Comparison of ENCODE assay signal across 10 mouse cellular contexts in genomic region chrX:7739336-7740081, GRCm38 (mm10). TPM values are rescaled to one million over a fixed set of nuclear protein-coding genes. Genes with fewer than 3 reads are reported as not detected.
DNase-seq lines count a peak whose midpoint lies in the region; ATAC-seq lines count a peak whose summit lies in the region.
"Had no signal": no experiment of that assay in that cellular context is flagged by ENCODE, and none has a peak within 500 bp of the region (broad histone marks: within the 10 kb centered on the region; RNA-seq: fewer than 3 reads in every experiment).

No protein-coding gene starts in this region.

- H3K9ac ChIP-seq in stomach, embryonic 16.5 days (ENCODE audit: low read length), result peak overlapping the region; percentile 14; the same call in 1 of the 2 replicates
- no peak overlapping the region for H3K9ac ChIP-seq in forebrain, embryonic 12.5 days

- 0 out of 2 replicates have a peak, but pooled peaks cover 2% of the 10 kb centered on the region for H3K9me3 ChIP-seq in embryonic facial prominence, embryonic 10.5 days
- H3K9me3 ChIP-seq in stomach, embryonic 16.5 days (replicated peaks; ENCODE audit: control insufficient read depth, low read length), result no peaks in the 10 kb centered on the region
- no peaks in the 10 kb centered on the region for H3K9me3 ChIP-seq in forebrain, embryonic 12.5 days

- peaks cover 37% of the 10 kb centered on the region for H3K36me3 ChIP-seq in embryonic facial prominence, embryonic 10.5 days (replicated peaks)
- no peaks in the 10 kb centered on the region; the same call in 1 of the 2 replicates for H3K36me3 ChIP-seq in stomach, embryonic 16.5 days (ENCODE audit: control insufficient read depth, insufficient read depth, low read length)
- H3K36me3 ChIP-seq in forebrain, embryonic 12.5 days (replicated peaks), result peaks cover 5% of the 10 kb centered on the region; the same call in 1 of the 2 replicates

- H3K4me1 ChIP-seq in embryonic facial prominence, embryonic 10.5 days, result peaks cover 12% of the 10 kb centered on the region
- no peaks in the 10 kb centered on the region for H3K4me1 ChIP-seq in stomach, embryonic 16.5 days (ENCODE audit: control insufficient read depth, insufficient read depth, low read length)
- H3K4me1 ChIP-seq in forebrain, embryonic 12.5 days, result no peaks in the 10 kb centered on the region; the same call in 1 of the 2 replicates

- H3K27me3 ChIP-seq in embryonic facial prominence, embryonic 10.5 days (replicated peaks; ENCODE audit: low read depth, poor library complexity, severe bottlenecking), result no peaks in the 10 kb centered on the region
- H3K27me3 ChIP-seq in stomach, embryonic 16.5 days (ENCODE audit: control insufficient read depth, insufficient read depth, low read length), result no peaks in the 10 kb centered on the region
- no peaks in the 10 kb centered on the region for H3K27me3 ChIP-seq in forebrain, embryonic 12.5 days
- H3K27me3 ChIP-seq: Patski had no signal

- H3K4me3 ChIP-seq in embryonic facial prominence, embryonic 10.5 days, result 0 out of 2 replicates have a peak overlapping the region, but pooled peaks have one; percentile 11
- H3K4me3 ChIP-seq in stomach, embryonic 16.5 days (replicated peaks; ENCODE audit: low read length), result peak overlapping the region; percentile 28
- no peak overlapping the region for H3K4me3 ChIP-seq in forebrain, embryonic 12.5 days (replicated peaks)

- H3K27ac ChIP-seq in embryonic facial prominence, embryonic 10.5 days (replicated peaks), result no peak overlapping the region
- peak overlapping the region; percentile 87 for H3K27ac ChIP-seq in stomach, embryonic 16.5 days (ENCODE audit: low read length)
- H3K27ac ChIP-seq in forebrain, embryonic 12.5 days, result no peak overlapping the region

- DNase-seq in right cerebral cortex, adult 18-20 months, result peak; percentile 12
- DNase-seq in right cerebral cortex, postnatal 25 days, result no peak
- DNase-seq in embryonic facial prominence, embryonic 10.5 days (ENCODE audit: low spot score), result no peak
- DNase-seq in kidney, postnatal 36 days, result peak; percentile 84 to 87
- DNase-seq in right cerebral cortex, adult 2 months (ENCODE audit: low spot score in 2 of 2), result no peak
- DNase-seq in layer of hippocampus, adult 9-10 months (ENCODE audit: low spot score), result no peak

- 64% methylated on average over 14 of the region's 14 CpGs for WGBS in embryonic facial prominence, embryonic 10.5 days
- 51% methylated on average over 14 of the region's 14 CpGs for WGBS in stomach, embryonic 16.5 days
- WGBS in forebrain, embryonic 12.5 days, result 70% methylated on average over 14 of the region's 14 CpGs

- ATAC-seq in stomach, embryonic 16.5 days (ENCODE audit: insufficient read depth, low FRiP score), result peak; percentile 80
- ATAC-seq in forebrain, embryonic 12.5 days (ENCODE audit: low FRiP score), result no peak
- ATAC-seq: Patski had no signal

- H3K4me2 ChIP-seq in stomach, embryonic 16.5 days (ENCODE audit: low read depth, low read length), result peak overlapping the region; percentile 29
- no peak overlapping the region for H3K4me2 ChIP-seq in forebrain, embryonic 12.5 days

RNA-seq across cellular contexts. Expression of gene Ccdc120, which starts 11.2 kb away (rescaled TPM):
- 20.3 and 22.1 TPM in 2 replicates for polyA plus RNA-seq in embryonic facial prominence, embryonic 10.5 days (2016; fragmentation: Nextera tagmentation; extraction: Ambion mirVana)
- polyA plus RNA-seq in stomach, embryonic 16.5 days (2015; fragmentation: Nextera tagmentation; extraction: Ambion mirVana), result 17.9 and 18.2 TPM in 2 replicates
- 29.6 and 31.1 TPM in 2 replicates for polyA plus RNA-seq in forebrain, embryonic 12.5 days (2016; fragmentation: Nextera tagmentation; extraction: Ambion mirVana)

RNA-seq across cellular contexts. Expression of gene Praf2, which starts 11.3 kb away (rescaled TPM):
- 73.0 and 73.6 TPM in 2 replicates for polyA plus RNA-seq in embryonic facial prominence, embryonic 10.5 days (2016; fragmentation: Nextera tagmentation; extraction: Ambion mirVana)
- polyA plus RNA-seq in stomach, embryonic 16.5 days (2015; fragmentation: Nextera tagmentation; extraction: Ambion mirVana), result 59.4 and 63.1 TPM in 2 replicates
- polyA plus RNA-seq in forebrain, embryonic 12.5 days (2016; fragmentation: Nextera tagmentation; extraction: Ambion mirVana), result 79.5 and 84.7 TPM in 2 replicates

RNA-seq across cellular contexts. Expression of gene Gm45208, which starts 17.5 kb away (rescaled TPM):
- polyA plus RNA-seq in embryonic facial prominence, embryonic 10.5 days (2016; fragmentation: Nextera tagmentation; extraction: Ambion mirVana), result 0.36 and 0.61 TPM in 2 replicates
- not detected in 2 replicates for polyA plus RNA-seq in stomach, embryonic 16.5 days (2015; fragmentation: Nextera tagmentation; extraction: Ambion mirVana)
- 0.66 TPM in 1 of 2 replicates, not detected in the other for polyA plus RNA-seq in forebrain, embryonic 12.5 days (2016; fragmentation: Nextera tagmentation; extraction: Ambion mirVana)
- polyA plus RNA-seq: embryonic facial prominence, embryonic 11.5 days; Patski had no signal

RNA-seq across cellular contexts. Expression of gene Tfe3, which starts 22.9 kb away (rescaled TPM):
- polyA plus RNA-seq in embryonic facial prominence, embryonic 10.5 days (2016; fragmentation: Nextera tagmentation; extraction: Ambion mirVana), result 26.8 and 28.3 TPM in 2 replicates
- 21.7 and 25.2 TPM in 2 replicates for polyA plus RNA-seq in stomach, embryonic 16.5 days (2015; fragmentation: Nextera tagmentation; extraction: Ambion mirVana)
- polyA plus RNA-seq in forebrain, embryonic 12.5 days (2016; fragmentation: Nextera tagmentation; extraction: Ambion mirVana), result 27.9 and 30.3 TPM in 2 replicates

RNA-seq across cellular contexts. Expression of gene Wdr45, which starts 25.4 kb away (rescaled TPM):
- 22.5 and 23.8 TPM in 2 replicates for polyA plus RNA-seq in embryonic facial prominence, embryonic 10.5 days (2016; fragmentation: Nextera tagmentation; extraction: Ambion mirVana)
- 36.5 and 36.7 TPM in 2 replicates for polyA plus RNA-seq in stomach, embryonic 16.5 days (2015; fragmentation: Nextera tagmentation; extraction: Ambion mirVana)
- 21.1 and 21.2 TPM in 2 replicates for polyA plus RNA-seq in forebrain, embryonic 12.5 days (2016; fragmentation: Nextera tagmentation; extraction: Ambion mirVana)

Comparison
In these comparisons a context has a peak if more than half of its experiments do, and no peak if none do; other contexts are left out.
1. DNase-seq: peak in right cerebral cortex, adult 18-20 months (single experiment) and kidney, postnatal 36 days (2 of 2); none in right cerebral cortex, postnatal 25 days (single experiment), embryonic facial prominence, embryonic 10.5 days (single experiment), right cerebral cortex, adult 2 months (0 of 2) and layer of hippocampus, adult 9-10 months (single experiment).